Mouse (Mus musculus): Measurements from ENCODE around the gene Hmces. TPM values are rescaled to one million over a fixed set of nuclear protein-coding genes. Genes with fewer than 3 reads are reported as not detected.

Gene Hmces
- 13.7 to 53.1 TPM (median 36.9 TPM) in 3 replicates for total RNA-seq (2017)

DNA sequence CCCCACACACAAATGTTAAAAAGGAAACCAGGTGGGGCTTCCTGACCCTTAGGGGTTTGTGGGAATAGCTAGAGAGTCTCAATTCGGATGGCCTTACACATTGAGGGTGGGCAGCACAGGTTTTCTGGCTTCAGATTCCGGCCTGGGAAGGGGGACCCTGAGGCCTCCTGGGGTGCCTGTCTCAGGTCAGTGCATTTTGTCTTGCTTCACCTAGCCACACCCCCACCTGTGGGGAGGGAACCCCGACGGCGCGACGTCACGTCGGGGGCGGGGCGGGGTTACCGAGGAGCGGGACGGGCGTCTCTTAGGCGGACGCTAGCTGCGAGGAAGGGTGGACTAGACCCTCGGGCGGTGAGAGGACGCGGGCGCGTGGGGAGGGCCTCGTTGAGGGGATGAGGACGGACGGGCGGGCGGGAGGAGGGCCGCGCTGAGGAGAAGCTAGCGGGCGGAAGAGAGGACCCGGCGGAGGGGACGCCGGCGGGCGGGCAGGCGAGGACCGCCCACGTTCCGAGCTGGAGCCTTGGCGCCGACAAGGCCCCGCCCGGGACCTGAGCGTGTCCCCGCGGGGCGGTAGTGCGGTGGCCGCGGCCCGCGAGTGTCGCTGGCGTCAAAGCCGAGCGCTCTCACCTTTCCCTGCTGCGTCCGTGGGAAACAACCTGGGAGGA, at the start of gene Hmces:
Gene Hmces (plus strand): TSS at position 275 of the 665 bp plus-strand sequence.
- ATAC-seq (replicated peaks; ENCODE audit: insufficient number of reproducible peaks, low FRiP score, low TSS enrichment, poor library complexity, severe bottlenecking), result peak; percentile 53

DNA sequence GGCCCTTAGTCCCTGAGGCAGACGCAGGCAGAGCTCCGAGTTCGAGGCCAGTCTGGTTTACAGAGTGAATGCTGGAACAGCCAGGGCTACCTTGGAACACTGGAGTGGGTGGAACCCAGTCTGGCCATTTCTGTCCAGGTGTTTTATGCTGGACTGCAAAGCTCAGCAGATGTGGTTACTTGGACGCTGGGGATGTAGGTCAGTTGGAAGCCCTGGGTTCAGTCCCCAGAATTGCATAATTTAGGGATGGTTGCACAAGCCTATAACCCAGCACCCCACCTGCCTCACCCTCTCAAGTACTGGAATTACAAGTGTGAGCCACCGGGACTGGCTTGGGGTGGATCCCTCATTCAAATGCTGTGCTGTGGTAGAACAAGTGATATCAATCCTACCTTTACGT, 47.5 kb upstream of the Hmces start:
- no peak for ATAC-seq (replicated peaks; ENCODE audit: insufficient number of reproducible peaks, low FRiP score, low TSS enrichment, poor library complexity, severe bottlenecking)

DNA sequence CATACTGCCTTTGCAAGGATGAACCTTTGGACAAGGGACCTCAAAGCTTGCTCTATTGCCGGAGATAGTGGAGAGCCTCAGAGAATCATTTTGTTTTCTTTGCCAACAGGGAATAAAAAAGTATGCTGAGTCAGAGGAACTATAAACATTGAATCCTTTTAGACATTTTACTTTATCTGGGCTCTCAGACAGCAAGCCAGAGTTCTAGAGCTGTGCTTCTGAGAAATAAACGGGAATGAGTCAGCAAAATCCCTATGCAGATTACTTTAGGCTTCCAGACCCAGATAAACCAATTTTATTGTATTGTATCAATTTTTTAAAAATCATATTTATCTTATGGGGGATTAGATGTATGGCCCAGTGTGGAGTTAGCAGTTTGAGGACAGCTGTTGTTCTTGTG, 46.5 kb upstream of the Hmces start:
- ATAC-seq (replicated peaks; ENCODE audit: insufficient number of reproducible peaks, low FRiP score, low TSS enrichment, poor library complexity, severe bottlenecking), result no peak

DNA sequence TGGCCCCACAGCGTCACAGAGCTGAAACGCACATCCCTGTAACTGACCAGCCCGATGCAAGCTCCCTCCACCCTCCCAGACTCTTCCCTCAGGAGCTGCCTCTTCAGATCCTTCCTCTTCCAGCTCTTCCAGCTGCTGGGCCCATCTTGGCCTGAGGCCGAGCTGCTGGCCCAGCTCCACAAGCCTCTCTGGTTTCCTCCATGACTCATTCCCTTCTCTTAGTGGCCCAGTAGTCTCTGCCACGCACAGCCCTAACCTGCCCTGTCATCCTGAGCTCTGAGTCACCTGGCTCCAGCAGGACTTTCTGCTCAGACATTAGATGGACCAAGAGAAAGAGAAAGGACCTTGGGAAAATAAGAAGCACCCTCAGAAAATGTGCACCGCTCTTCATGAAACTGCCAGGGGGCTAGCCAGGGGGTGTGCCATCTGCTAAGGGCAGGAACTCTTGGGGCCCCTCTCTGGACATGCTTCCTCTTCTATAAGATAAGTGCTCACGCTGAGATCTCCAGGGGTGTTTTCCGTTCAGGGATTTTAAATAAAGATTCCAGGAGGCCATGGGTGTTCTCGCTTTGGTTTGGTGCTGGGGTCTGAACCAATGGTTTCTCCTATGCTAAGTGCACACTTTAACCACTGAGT, 44.7 kb upstream of the Hmces start:
- ATAC-seq (replicated peaks; ENCODE audit: insufficient number of reproducible peaks, low FRiP score, low TSS enrichment, poor library complexity, severe bottlenecking), result no peak

DNA sequence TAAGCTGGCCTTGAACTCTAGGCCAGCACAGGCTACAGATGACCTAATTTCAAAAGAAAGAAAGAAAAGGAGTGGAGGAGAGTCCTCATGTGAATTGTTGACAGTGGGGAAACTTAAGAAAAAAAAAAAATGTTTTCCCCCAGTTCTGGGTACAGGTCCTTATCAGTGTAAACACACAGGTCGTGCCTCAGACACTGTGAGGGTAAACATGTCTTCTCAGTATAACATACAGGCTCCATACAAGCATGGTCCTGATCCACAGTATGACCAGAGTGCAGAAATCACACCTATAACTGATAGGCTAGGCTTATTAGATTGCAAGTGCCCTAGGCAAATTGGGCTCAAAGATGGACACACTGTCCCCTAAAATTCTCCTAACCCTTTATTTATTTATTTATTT, 43.3 kb upstream of the Hmces start:
- no peak for ATAC-seq (replicated peaks; ENCODE audit: insufficient number of reproducible peaks, low FRiP score, low TSS enrichment, poor library complexity, severe bottlenecking)

DNA sequence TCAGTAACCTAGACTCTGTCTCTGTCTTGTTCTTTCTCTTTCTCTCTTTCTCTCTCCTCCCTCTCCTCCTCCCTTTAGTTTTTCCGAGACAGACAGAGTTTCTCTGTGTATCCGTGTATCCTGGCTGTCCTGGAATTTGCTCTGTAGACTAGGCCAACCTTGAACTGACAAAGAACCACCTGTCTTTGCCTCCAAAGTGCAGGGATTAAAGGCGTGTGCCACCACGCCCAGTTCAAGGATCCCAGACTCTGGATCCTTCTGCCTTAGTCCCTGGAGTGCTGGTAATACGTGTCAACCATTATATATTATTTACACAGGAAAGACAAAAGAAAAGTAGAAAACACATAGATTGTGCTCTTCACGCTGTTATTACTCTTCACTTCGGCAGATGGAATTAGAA, 42.5 kb upstream of the Hmces start:
- ATAC-seq (replicated peaks; ENCODE audit: insufficient number of reproducible peaks, low FRiP score, low TSS enrichment, poor library complexity, severe bottlenecking), result no peak

GRCm38 (mm10) chr6:87873104-87873503, 40.6 kb upstream of the Hmces start:
- no peak for ATAC-seq (replicated peaks; ENCODE audit: insufficient number of reproducible peaks, low FRiP score, low TSS enrichment, poor library complexity, severe bottlenecking)

GRCm38 (mm10) chr6:87873963-87874362, 39.8 kb upstream of the Hmces start:
- ATAC-seq (replicated peaks; ENCODE audit: insufficient number of reproducible peaks, low FRiP score, low TSS enrichment, poor library complexity, severe bottlenecking), result no peak

- no peak for ATAC-seq (replicated peaks; ENCODE audit: insufficient number of reproducible peaks, low FRiP score, low TSS enrichment, poor library complexity, severe bottlenecking)
Measured at GRCm38 (mm10) chr6:87875083-87875482, 38.7 kb upstream of the Hmces start.

- ATAC-seq (replicated peaks; ENCODE audit: insufficient number of reproducible peaks, low FRiP score, low TSS enrichment, poor library complexity, severe bottlenecking), result no peak
Measured at GRCm38 (mm10) chr6:87875562-87875961, 38.2 kb upstream of the Hmces start.

DNA sequence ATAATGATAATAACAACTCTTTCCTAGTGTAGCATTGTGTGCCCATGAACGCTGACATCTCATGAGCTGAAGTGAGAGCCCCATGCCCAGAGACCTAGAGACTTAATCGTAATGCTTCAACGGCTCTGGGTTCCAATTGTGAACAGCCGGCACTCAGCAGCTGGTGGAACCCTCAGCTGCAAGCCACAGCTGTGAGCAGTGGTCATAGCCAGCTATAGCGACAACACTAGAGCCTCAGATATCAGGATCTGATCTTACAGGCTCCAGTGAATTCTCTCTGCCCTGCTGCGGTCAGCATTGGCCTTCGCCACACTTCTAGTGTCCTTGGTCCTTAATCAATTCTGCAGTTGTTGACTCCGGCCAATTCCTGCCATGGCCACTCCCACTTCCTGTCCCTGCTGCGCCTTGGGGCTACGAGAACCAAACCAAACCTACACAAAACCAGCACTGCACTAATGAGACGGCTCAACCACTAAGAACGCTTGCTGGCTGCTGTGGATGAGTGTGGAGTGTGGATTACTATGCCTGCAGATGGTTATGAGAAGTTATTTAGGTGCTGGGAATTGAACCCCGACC, 37.6 kb upstream of the Hmces start:
- peak; percentile 62; the same call in 1 of the 2 replicates for ATAC-seq (replicated peaks; ENCODE audit: insufficient number of reproducible peaks, low FRiP score, low TSS enrichment, poor library complexity, severe bottlenecking)

DNA sequence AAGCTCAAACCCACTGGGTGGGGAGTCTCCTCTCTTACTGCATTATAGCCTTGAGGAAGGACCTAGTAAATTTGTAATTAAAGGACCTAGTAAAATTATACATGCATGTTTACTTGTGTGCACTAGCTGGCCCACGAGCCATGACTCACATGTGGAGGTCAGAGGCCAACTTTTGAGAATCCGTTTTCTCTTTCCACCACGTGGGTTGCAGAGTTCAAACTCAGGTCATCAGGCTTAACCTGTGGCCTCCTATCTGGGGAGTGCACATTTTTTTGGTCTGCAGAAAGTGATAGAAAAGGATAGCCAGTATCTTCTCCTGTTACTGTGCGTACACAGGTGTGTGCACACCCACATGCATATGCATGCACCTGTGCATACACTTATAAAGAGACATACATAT, 34.7 kb upstream of the Hmces start:
- ATAC-seq (replicated peaks; ENCODE audit: insufficient number of reproducible peaks, low FRiP score, low TSS enrichment, poor library complexity, severe bottlenecking), result no peak

GRCm38 (mm10) chr6:87879628-87880027, 34.1 kb upstream of the Hmces start:
- no peak for ATAC-seq (replicated peaks; ENCODE audit: insufficient number of reproducible peaks, low FRiP score, low TSS enrichment, poor library complexity, severe bottlenecking)

GRCm38 (mm10) chr6:87882221-87882620, 31.5 kb upstream of the Hmces start:
- no peak for ATAC-seq (replicated peaks; ENCODE audit: insufficient number of reproducible peaks, low FRiP score, low TSS enrichment, poor library complexity, severe bottlenecking)

GRCm38 (mm10) chr6:87882816-87883215, 30.9 kb upstream of the Hmces start:
- no peak for ATAC-seq (replicated peaks; ENCODE audit: insufficient number of reproducible peaks, low FRiP score, low TSS enrichment, poor library complexity, severe bottlenecking)

- ATAC-seq (replicated peaks; ENCODE audit: insufficient number of reproducible peaks, low FRiP score, low TSS enrichment, poor library complexity, severe bottlenecking), result no peak
Measured at GRCm38 (mm10) chr6:87886721-87887120, 27.0 kb upstream of the Hmces start.

- ATAC-seq (replicated peaks; ENCODE audit: insufficient number of reproducible peaks, low FRiP score, low TSS enrichment, poor library complexity, severe bottlenecking), result peak; percentile 97
Measured at GRCm38 (mm10) chr6:87887594-87888233, 26.0 kb upstream of the Hmces start, which contains the start of gene Copg1. TSS of gene Copg1 (plus strand) at chr6:87887814.

- no peak for ATAC-seq (replicated peaks; ENCODE audit: insufficient number of reproducible peaks, low FRiP score, low TSS enrichment, poor library complexity, severe bottlenecking)
Measured at GRCm38 (mm10) chr6:87893931-87894330, 19.8 kb upstream of the Hmces start.

DNA sequence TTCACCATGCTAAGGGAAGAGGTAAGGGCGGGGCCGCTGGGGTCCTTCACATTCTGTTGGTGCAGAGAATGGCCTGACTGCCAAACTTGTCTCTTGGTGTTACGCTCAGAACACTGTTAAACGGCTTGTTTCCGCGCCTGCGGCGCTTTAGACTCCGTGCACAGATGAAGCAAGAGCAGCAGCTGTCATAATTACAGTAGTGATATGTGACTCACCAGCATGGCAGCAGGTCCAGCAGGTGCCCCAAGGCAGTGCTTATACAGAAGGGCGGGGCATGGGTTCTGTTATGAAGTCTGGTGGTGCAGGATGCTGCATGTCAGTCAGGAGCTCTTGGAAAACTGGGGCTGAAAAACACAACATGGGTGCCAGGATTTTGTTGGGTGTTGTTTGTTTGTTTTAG, 15.7 kb upstream of the Hmces start:
- no peak for ATAC-seq (replicated peaks; ENCODE audit: insufficient number of reproducible peaks, low FRiP score, low TSS enrichment, poor library complexity, severe bottlenecking)

GRCm38 (mm10) chr6:87906632-87907031, 7.1 kb upstream of the Hmces start:
- ATAC-seq (replicated peaks; ENCODE audit: insufficient number of reproducible peaks, low FRiP score, low TSS enrichment, poor library complexity, severe bottlenecking), result no peak

Data from monocyte, adult 5-6 weeks (primary cell).